Mouse (Mus musculus) intestine, embryonic 14.5 days (tissue): ENCODE measurements around the gene Vps53. TPM values are rescaled to one million over a fixed set of nuclear protein-coding genes. Genes with fewer than 3 reads are reported as not detected.

Source experiments
- ATAC-seq: fragments of 200-750 bp; cut with Nextera tagmentation; replicated peaks from 2 replicates; pipeline ENCODE4 v1.8.0; 2017; ENCODE audit warnings: low read depth, moderate number of reproducible peaks, moderate TSS enrichment, moderate library complexity; ENCODE audit not compliant: low FRiP score, low TSS enrichment
- DNase-seq: peaks from one replicate; pipeline ENCODE4 v3.0.0-alpha.2; 2018; ENCODE audit warnings: low spot score
- H3K27ac ChIP-seq: fragments of 300-500 bp; sonication (generic); 2 replicates; pipeline ENCODE4 v1.5.1; 2014; ENCODE audit warnings: low read depth, mild to moderate bottlenecking, control low read depth
- H3K27me3 ChIP-seq: fragments of 300-500 bp; sonication (generic); replicated peaks from 2 replicates; pipeline ENCODE4 v1.6.1; 2014; ENCODE audit warnings: low read length, control low read depth; ENCODE audit not compliant: control insufficient read depth, insufficient read depth
- H3K36me3 ChIP-seq: fragments of 300-500 bp; sonication (generic); 2 replicates; pipeline ENCODE4 v1.6.1; 2014; ENCODE audit warnings: low read length, control low read depth; ENCODE audit not compliant: control insufficient read depth, insufficient read depth
- H3K4me1 ChIP-seq: fragments of 300-500 bp; sonication (generic); replicated peaks from 2 replicates; pipeline ENCODE4 v1.6.1; 2014; ENCODE audit warnings: low read length, control low read depth, mixed read lengths; ENCODE audit not compliant: control insufficient read depth, insufficient read depth
- H3K4me2 ChIP-seq: fragments of 300-500 bp; sonication (generic); 2 replicates; pipeline ENCODE4 v1.6.1; 2014; ENCODE audit warnings: low read length
- H3K4me3 ChIP-seq: fragments of 300-500 bp; sonication (generic); 2 replicates; pipeline ENCODE4 v1.5.1; 2014; ENCODE audit warnings: low read depth, low read length, control low read depth, mixed read lengths
- H3K9ac ChIP-seq: fragments of 300-500 bp; sonication (generic); 2 replicates; pipeline ENCODE4 v1.6.1; 2014; ENCODE audit warnings: mild to moderate bottlenecking, low read length
- H3K9me3 ChIP-seq: fragments of 300-500 bp; sonication (generic); 2 replicates; pipeline ENCODE4 v1.6.1; 2016; ENCODE audit warnings: low read length, control low read depth; ENCODE audit not compliant: control insufficient read depth
- WGBS: fragments of 180-500 bp; shearing (Covaris S2); extraction: QIAGEN DNeasy Blood & Tissue Kit; methylation state at CpG from one replicate; pipeline ENCODE4 v1.1.7; 2014; 5-methylcytosine and 5-hydroxymethylcytosine counted together
- polyA plus RNA-seq: library from polyadenylated mRNA; unstranded; fragments of >200 nt; fragmentation: Nextera tagmentation; extraction: Ambion mirVana; gene quantifications from 2 replicates; pipeline ENCODE4 v1.2.1, GENCODE M21; 2014

The Vps53 gene
- 42.5 and 45.7 TPM in 2 replicates for polyA plus RNA-seq

- Histone ChIP-seq H3K9ac (peak within 1 kb of the TSS; percentile 65), H3K4me2 (peak within 1 kb of the TSS; percentile 94), H3K9me3 (no peaks in the 10 kb centered on the region), H3K4me1 (peaks cover 10% of the 10 kb centered on the region), H3K27me3 (no peaks in the 10 kb centered on the region), H3K4me3 (peak within 1 kb of the TSS; percentile 72), H3K27ac (no peak within 1 kb of the TSS), H3K36me3 (0 out of 2 replicates have a peak, but pooled peaks cover 8% of the 10 kb centered on the region)
- DNase-seq: peak; percentile 90
- peak; percentile 80 for ATAC-seq
- WGBS: under 1% methylated on average over 37 of the region's 37 CpGs
Observed at GRCm38 (mm10) chr11:76179495-76180145, at the start of gene Vps53, which contains the start of gene Fam57a. Gene Vps53 (minus strand): TSS chr11:76179647. Gene Fam57a (plus strand): TSS chr11:76179671.

- H3K4me2 ChIP-seq: no peak overlapping the region
- peaks cover 62% of the 10 kb centered on the region for H3K36me3 ChIP-seq
- ATAC-seq: no peak
- H3K9me3 ChIP-seq: no peaks in the 10 kb centered on the region
- no peaks in the 10 kb centered on the region for H3K4me1 ChIP-seq
- no peak overlapping the region for H3K4me3 ChIP-seq
- no peak overlapping the region for H3K9ac ChIP-seq
- no peaks in the 10 kb centered on the region for H3K27me3 ChIP-seq
- DNase-seq: no peak
- H3K27ac ChIP-seq: no peak overlapping the region
Observed at GRCm38 (mm10) chr11:76225051-76225450, 45.6 kb upstream of the Vps53 start.

DNA sequence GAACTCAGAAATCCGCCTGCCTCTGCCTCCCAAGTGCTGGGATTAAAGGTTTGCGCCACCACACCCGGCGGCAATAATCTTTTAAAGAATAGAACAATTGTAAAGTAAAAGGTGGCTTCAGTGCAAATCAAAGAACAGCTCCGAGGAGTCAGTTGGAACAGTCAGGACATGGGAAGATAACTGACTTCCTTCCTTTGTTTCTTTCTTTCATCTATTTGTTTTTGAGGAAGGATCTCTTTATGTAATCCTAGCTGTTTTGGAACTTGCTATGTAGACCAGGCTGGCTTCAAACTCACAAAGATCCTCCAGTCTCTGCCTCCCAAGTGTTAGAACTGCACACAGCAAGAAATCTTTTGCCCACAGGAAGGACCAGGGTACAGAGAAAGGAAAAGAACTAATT is 45.2 kb upstream of the Vps53 start:
- DNase-seq (no peak), ATAC-seq (no peak)
- Histone ChIP-seq H3K27me3 (no peaks in the 10 kb centered on the region), H3K4me3 (no peak overlapping the region), H3K36me3 (peaks cover 66% of the 10 kb centered on the region), H3K4me2 (no peak overlapping the region), H3K4me1 (no peaks in the 10 kb centered on the region), H3K27ac (no peak overlapping the region), H3K9ac (no peak overlapping the region), H3K9me3 (no peaks in the 10 kb centered on the region)
- WGBS: 96% methylated on average over 5 of the region's 5 CpGs

GRCm38 (mm10) chr11:76217390-76217800 is 37.9 kb upstream of the Vps53 start, which contains the start of the genes Dbil5 and Gemin4:
Gene Dbil5 (plus strand): TSS chr11:76217608.
Gene Gemin4 (minus strand): TSS chr11:76217664.
- ATAC-seq: peak; percentile 97
- H3K4me3 ChIP-seq: peak within 1 kb of the TSS; percentile 90
- no peaks in the 10 kb centered on the region for H3K27me3 ChIP-seq
- under 1% methylated on average over 35 of the region's 35 CpGs for WGBS
- DNase-seq: peak; percentile 99
- peak within 1 kb of the TSS; percentile 71 for H3K4me2 ChIP-seq
- no peaks in the 10 kb centered on the region for H3K9me3 ChIP-seq
- peak within 1 kb of the TSS; percentile 97 for H3K9ac ChIP-seq
- peaks cover 43% of the 10 kb centered on the region for H3K36me3 ChIP-seq
- peaks cover 15% of the 10 kb centered on the region for H3K4me1 ChIP-seq
- peak within 1 kb of the TSS; percentile 92 for H3K27ac ChIP-seq

- Histone ChIP-seq H3K27me3 (no peaks in the 10 kb centered on the region), H3K4me1 (peaks cover 15% of the 10 kb centered on the region), H3K9ac (peak overlapping the region; percentile 97), H3K36me3 (peaks cover 44% of the 10 kb centered on the region), H3K27ac (peak overlapping the region; percentile 92), H3K4me3 (peak overlapping the region; percentile 90), H3K4me2 (peak overlapping the region; percentile 71), H3K9me3 (no peaks in the 10 kb centered on the region)
- WGBS: 3% methylated on average over 33 of the region's 33 CpGs
- no peak for DNase-seq
- ATAC-seq: peak; percentile 17
Observed at GRCm38 (mm10) chr11:76216681-76217389, 37.4 kb upstream of the Vps53 start.

DNA sequence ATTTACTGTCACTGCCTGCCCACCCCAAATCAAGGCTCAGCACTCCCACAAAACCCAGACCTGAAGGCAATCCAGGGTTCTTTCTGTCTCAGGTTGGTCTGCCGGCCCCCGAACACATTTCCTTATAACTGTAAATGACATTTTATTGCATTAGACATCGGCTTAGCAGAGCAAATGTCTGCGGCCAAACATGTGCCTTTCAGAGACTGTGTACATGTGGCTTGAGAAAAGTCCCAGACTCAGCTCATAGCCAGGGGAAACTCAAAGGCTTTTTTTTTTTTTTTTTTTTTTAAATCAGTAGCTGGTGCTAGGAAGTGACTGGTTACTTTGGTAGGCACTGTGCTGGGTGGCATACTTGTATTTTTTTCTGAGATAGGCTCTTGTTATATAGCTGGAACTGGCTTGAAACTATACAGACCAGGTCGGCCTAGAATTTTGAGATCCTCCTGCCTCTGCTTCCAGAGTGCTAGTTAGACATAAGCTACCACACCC is 36.6 kb upstream of the Vps53 start:
- Histone ChIP-seq H3K9me3 (no peaks in the 10 kb centered on the region), H3K4me3 (peak overlapping the region; percentile 90; the same call in 1 of the 2 replicates), H3K36me3 (peaks cover 39% of the 10 kb centered on the region), H3K27ac (0 out of 2 replicates have a peak overlapping the region, but pooled peaks have one; percentile 92), H3K4me2 (peak overlapping the region; percentile 71), H3K4me1 (peaks cover 15% of the 10 kb centered on the region), H3K27me3 (no peaks in the 10 kb centered on the region), H3K9ac (no peak overlapping the region; the same call in 1 of the 2 replicates)
- ATAC-seq: no peak
- 89% methylated on average over 5 of the region's 5 CpGs for WGBS
- no peak for DNase-seq

DNA sequence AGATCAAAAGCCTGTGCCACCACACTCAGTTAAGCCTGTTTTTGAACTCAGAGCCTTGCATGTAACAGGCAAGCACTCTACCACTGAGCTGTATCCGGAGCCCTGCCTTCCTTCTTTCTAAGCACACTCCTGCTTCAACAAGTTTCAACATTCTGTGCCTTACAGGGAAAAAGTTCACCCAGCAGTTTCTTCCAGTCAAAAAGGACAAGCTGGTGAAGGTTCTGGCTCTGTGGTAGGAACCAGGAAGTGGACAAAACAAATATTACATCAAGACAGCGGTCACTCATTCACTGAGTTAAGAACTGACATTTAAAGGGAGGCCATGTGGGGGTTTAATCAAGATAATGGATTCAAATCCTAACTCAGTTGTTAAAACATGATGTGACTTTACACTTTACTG is 35.6 kb upstream of the Vps53 start:
- Histone ChIP-seq H3K9me3 (no peaks in the 10 kb centered on the region), H3K27me3 (no peaks in the 10 kb centered on the region), H3K4me2 (no peak overlapping the region), H3K36me3 (peaks cover 41% of the 10 kb centered on the region), H3K4me3 (no peak overlapping the region), H3K9ac (no peak overlapping the region), H3K4me1 (peaks cover 15% of the 10 kb centered on the region), H3K27ac (no peak overlapping the region)
- 88% methylated on average over 2 of the region's 2 CpGs for WGBS
- ATAC-seq: no peak
- no peak for DNase-seq

DNA sequence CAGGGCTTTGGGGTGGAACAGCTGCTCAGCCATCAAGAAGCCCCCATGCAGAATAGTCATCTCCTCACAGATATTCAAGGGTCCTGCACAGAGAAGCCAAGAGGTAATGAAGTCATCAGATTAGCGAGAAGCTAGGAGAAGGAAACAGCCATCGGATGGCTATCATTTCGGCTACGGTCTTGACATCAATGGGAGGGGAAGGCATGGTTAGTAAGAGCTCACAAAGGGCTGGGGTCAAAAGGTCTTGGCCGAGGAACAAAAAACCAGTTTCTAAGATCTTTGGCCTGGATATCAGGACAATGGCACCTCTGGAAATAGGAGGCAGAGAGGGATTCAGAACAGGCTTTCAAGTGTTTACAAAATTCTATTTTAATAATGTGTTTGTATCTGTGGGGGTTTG is 34.4 kb upstream of the Vps53 start:
- 83% methylated on average over 5 of the region's 5 CpGs for WGBS
- Histone ChIP-seq H3K27ac (no peak overlapping the region), H3K9ac (no peak overlapping the region), H3K27me3 (no peaks in the 10 kb centered on the region), H3K9me3 (no peaks in the 10 kb centered on the region), H3K4me1 (peaks cover 15% of the 10 kb centered on the region), H3K36me3 (peaks cover 45% of the 10 kb centered on the region), H3K4me2 (no peak overlapping the region), H3K4me3 (no peak overlapping the region)
- DNase-seq (no peak), ATAC-seq (no peak)
